Mouse (Mus musculus) midbrain, embryonic 16.5 days (tissue): ENCODE results near the gene Hmgcr. TPM values are rescaled to one million over a fixed set of nuclear protein-coding genes. Genes with fewer than 3 reads are reported as not detected.

Source experiments
- ATAC-seq: fragments of 200-750 bp; cut with Nextera tagmentation; 2 replicates; pipeline ENCODE4 v1.8.0; 2017; ENCODE audit warnings: moderate TSS enrichment
- H3K27ac ChIP-seq: fragments of 300-500 bp; sonication (generic); 2 replicates; pipeline ENCODE4 v1.5.1; 2014; ENCODE audit warnings: mild to moderate bottlenecking, low read length, mixed read lengths
- H3K27me3 ChIP-seq: fragments of 300-500 bp; sonication (generic); 2 replicates; pipeline ENCODE4 v1.6.1; 2014; ENCODE audit warnings: low read depth, low read length, mixed read lengths; ENCODE audit not compliant: control insufficient read depth, insufficient read depth
- H3K36me3 ChIP-seq: fragments of 300-500 bp; sonication (generic); 2 replicates; pipeline ENCODE4 v1.6.1; 2014; ENCODE audit warnings: mild to moderate bottlenecking, low read length, moderate library complexity, mixed read lengths; ENCODE audit not compliant: control insufficient read depth, insufficient read depth
- H3K4me1 ChIP-seq: fragments of 300-500 bp; sonication (generic); 2 replicates; pipeline ENCODE4 v1.6.1; 2014; ENCODE audit warnings: mild to moderate bottlenecking, low read length, mixed read lengths; ENCODE audit not compliant: control insufficient read depth, insufficient read depth
- H3K4me2 ChIP-seq: fragments of 300-500 bp; sonication (generic); 2 replicates; pipeline ENCODE4 v1.6.1; 2014; ENCODE audit warnings: mild to moderate bottlenecking, low read length, mixed read lengths
- H3K4me3 ChIP-seq: fragments of 300-500 bp; sonication (generic); 2 replicates; pipeline ENCODE4 v1.5.1; 2014; ENCODE audit warnings: low read depth, mild to moderate bottlenecking, low read length, moderate library complexity, mixed read lengths
- H3K9ac ChIP-seq: fragments of 300-500 bp; sonication (generic); 2 replicates; pipeline ENCODE4 v1.6.1; 2014; ENCODE audit warnings: low read depth, low read length, mixed read lengths
- H3K9me3 ChIP-seq: fragments of 300-500 bp; sonication (generic); replicated peaks from 2 replicates; pipeline ENCODE4 v1.6.1; 2014; ENCODE audit warnings: mild to moderate bottlenecking, low read length, mixed read lengths; ENCODE audit not compliant: control insufficient read depth, poor library complexity, severe bottlenecking
- WGBS: fragments of 180-500 bp; shearing (Covaris S2); extraction: QIAGEN DNeasy Blood & Tissue Kit; methylation state at CpG from one replicate; pipeline ENCODE4 v1.1.7; 2014; 5-methylcytosine and 5-hydroxymethylcytosine counted together
- polyA plus RNA-seq: library from polyadenylated mRNA; unstranded; fragments of >200 nt; fragmentation: Nextera tagmentation; extraction: Ambion mirVana; gene quantifications from 2 replicates; pipeline ENCODE4 v1.2.1, GENCODE M21; 2015

Hmgcr gene
- polyA plus RNA-seq, 1 experiment from 2014 or later: 240 TPM

GRCm38 (mm10) chr13:96653041-96653440 is 17.7 kb downstream of the Hmgcr start:
- WGBS: 91% methylated on average over 9 of the region's 9 CpGs
- Histone ChIP-seq H3K27ac (no peak overlapping the region), H3K9ac (no peak overlapping the region), H3K27me3 (no peaks in the 10 kb centered on the region), H3K4me2 (no peak overlapping the region), H3K4me3 (no peak overlapping the region), H3K36me3 (peaks cover 70% of the 10 kb centered on the region), H3K9me3 (no peaks in the 10 kb centered on the region), H3K4me1 (no peaks in the 10 kb centered on the region)
- no peak for ATAC-seq

- ATAC-seq: 0 out of 2 replicates have a peak, but pooled peaks have one; percentile 16
- no peaks in the 10 kb centered on the region for H3K4me1 ChIP-seq
- no peaks in the 10 kb centered on the region for H3K9me3 ChIP-seq
- no peak overlapping the region for H3K27ac ChIP-seq
- no peak overlapping the region for H3K4me3 ChIP-seq
- 46% methylated on average over 5 of the region's 5 CpGs for WGBS
- H3K9ac ChIP-seq: no peak overlapping the region
- no peak overlapping the region for H3K4me2 ChIP-seq
- H3K27me3 ChIP-seq: no peaks in the 10 kb centered on the region
- peaks cover 17% of the 10 kb centered on the region for H3K36me3 ChIP-seq
Observed at GRCm38 (mm10) chr13:96645822-96646221, 24.9 kb downstream of the Hmgcr start.

- H3K36me3 ChIP-seq: peaks cover 10% of the 10 kb centered on the region; the same call in 1 of the 2 replicates
- no peak for ATAC-seq
- 55% methylated on average over 2 of the region's 2 CpGs for WGBS
Observed at GRCm38 (mm10) chr13:96644168-96644567, 26.6 kb downstream of the Hmgcr start.

GRCm38 (mm10) chr13:96630396-96630795 is 40.3 kb downstream of the Hmgcr start:
- H3K9ac ChIP-seq: no peak overlapping the region
- no peaks in the 10 kb centered on the region for H3K9me3 ChIP-seq
- H3K27me3 ChIP-seq: no peaks in the 10 kb centered on the region
- WGBS: 95% methylated on average over 4 of the region's 4 CpGs
- H3K36me3 ChIP-seq: peaks cover 21% of the 10 kb centered on the region
- no peak overlapping the region for H3K27ac ChIP-seq
- no peak for ATAC-seq
- no peak overlapping the region for H3K4me2 ChIP-seq
- H3K4me3 ChIP-seq: no peak overlapping the region
- H3K4me1 ChIP-seq: no peaks in the 10 kb centered on the region

More at GRCm38 (mm10) chr13:96644168-96644567, 26.6 kb downstream of the Hmgcr start:
- Histone ChIP-seq H3K9ac (no peak overlapping the region), H3K4me1 (no peaks in the 10 kb centered on the region), H3K9me3 (no peaks in the 10 kb centered on the region), H3K4me3 (no peak overlapping the region), H3K27me3 (no peaks in the 10 kb centered on the region), H3K4me2 (no peak overlapping the region), H3K27ac (no peak overlapping the region)

- Histone ChIP-seq H3K36me3 (peaks cover 4% of the 10 kb centered on the region; the same call in 1 of the 2 replicates), H3K9ac (no peak overlapping the region), H3K4me2 (no peak overlapping the region), H3K9me3 (no peaks in the 10 kb centered on the region), H3K27me3 (no peaks in the 10 kb centered on the region), H3K27ac (no peak overlapping the region), H3K4me3 (no peak overlapping the region), H3K4me1 (no peaks in the 10 kb centered on the region)
- 88% methylated on average over 1 of the region's 1 CpGs for WGBS
- no peak for ATAC-seq
Observed at GRCm38 (mm10) chr13:96620891-96621290, 49.8 kb downstream of the Hmgcr start.

GRCm38 (mm10) chr13:96614615-96615014 is 56.1 kb downstream of the Hmgcr start:
- no peak overlapping the region for H3K4me2 ChIP-seq
- WGBS: 95% methylated on average over 3 of the region's 3 CpGs
- no peak overlapping the region for H3K4me3 ChIP-seq
- H3K27me3 ChIP-seq: no peaks in the 10 kb centered on the region
- peaks cover 3% of the 10 kb centered on the region; the same call in 1 of the 2 replicates for H3K36me3 ChIP-seq
- H3K27ac ChIP-seq: no peak overlapping the region
- no peak overlapping the region for H3K9ac ChIP-seq
- no peak for ATAC-seq
- no peaks in the 10 kb centered on the region for H3K9me3 ChIP-seq
- H3K4me1 ChIP-seq: no peaks in the 10 kb centered on the region

GRCm38 (mm10) chr13:96604242-96604641 is 66.5 kb downstream of the Hmgcr start:
- Histone ChIP-seq H3K4me1 (no peaks in the 10 kb centered on the region), H3K36me3 (peaks cover 5% of the 10 kb centered on the region), H3K4me3 (no peak overlapping the region), H3K27ac (no peak overlapping the region), H3K4me2 (no peak overlapping the region), H3K9me3 (no peaks in the 10 kb centered on the region), H3K27me3 (no peaks in the 10 kb centered on the region), H3K9ac (no peak overlapping the region)
- WGBS: 96% methylated on average over 2 of the region's 2 CpGs
- no peak for ATAC-seq

- Histone ChIP-seq H3K36me3 (no peaks in the 10 kb centered on the region; the same call in 1 of the 2 replicates), H3K4me3 (no peak overlapping the region), H3K9me3 (no peaks in the 10 kb centered on the region), H3K9ac (no peak overlapping the region), H3K4me2 (no peak overlapping the region), H3K27ac (no peak overlapping the region), H3K27me3 (no peaks in the 10 kb centered on the region), H3K4me1 (no peaks in the 10 kb centered on the region)
- WGBS: 88% methylated on average over 9 of the region's 9 CpGs
- ATAC-seq: no peak
Observed at GRCm38 (mm10) chr13:96599182-96599581, 71.6 kb downstream of the Hmgcr start.
